Mouse (Mus musculus): ENCODE data around the gene Otub1.

The Otub1 gene

DNA sequence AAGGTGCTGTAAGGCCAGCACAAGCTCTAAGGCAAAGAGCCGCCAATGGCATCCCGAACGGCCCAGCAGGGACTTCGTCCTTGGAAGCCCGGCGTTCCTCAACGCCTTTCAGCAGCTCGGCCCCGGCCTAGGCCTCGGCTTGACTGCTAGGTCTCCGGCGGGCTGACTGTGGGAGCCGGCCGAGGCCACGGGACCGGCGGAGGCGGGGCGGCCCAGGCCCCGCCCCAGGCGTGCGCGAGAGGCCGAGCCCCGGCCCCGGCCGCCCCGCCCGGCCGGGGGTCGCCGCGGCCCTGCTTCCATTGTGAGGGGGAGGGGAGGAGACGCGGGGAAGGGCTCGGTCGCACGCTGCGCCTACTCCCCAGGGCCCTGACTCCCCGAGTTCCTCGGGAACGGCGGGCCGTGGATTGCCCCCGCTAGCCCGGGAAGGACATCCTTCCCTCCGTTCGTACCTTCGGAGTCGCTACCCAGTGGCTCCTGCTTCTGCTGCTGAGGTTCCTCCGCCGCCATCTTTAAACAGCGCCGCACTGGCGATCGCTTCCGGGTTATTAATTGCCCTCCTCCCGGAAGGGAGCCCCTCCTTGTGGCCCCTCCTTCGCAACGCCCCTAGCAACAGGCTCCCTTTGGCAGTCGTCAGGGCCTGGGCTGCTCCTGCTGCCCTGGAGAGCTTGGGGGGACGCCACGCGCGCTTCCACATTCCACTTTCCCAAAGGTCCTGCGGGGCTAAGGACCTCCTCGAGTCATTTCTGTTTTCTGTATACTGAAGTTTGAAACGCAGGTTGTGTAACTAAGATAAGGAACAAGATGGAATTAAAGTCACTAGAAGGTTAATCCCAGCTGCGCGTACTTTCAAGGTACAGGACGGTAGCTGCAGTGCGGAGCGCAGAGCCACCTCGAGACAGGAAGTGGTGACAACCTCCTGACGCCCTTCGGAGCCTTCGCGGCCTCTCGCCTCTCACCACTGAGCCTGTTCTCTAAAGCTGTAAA lies at the start of gene Otub1:
Otub1 (minus strand) TSS at position 564 of the 984 bp plus-strand sequence.
- DNase-seq = peak; percentile 94 to 96

DNA sequence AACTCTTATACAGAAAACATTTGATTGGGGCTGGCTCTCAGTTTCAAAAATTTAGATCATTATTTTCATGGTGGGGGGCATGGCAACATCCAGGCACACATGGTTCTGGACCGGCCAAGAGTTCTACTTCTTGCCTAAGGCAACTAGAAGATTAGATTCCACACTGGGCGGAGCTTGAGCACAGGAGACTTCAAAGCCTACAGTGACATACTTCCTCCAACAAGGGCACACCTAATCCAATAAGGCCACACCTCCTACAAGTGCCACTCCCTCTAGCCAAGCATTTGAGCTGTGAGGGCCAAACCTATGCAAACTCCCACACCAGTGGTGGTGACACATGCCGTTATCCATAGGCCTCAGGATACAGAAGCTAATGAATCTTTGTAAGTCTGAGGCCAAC lies 39.9 kb upstream of the Otub1 start:
- DNase-seq = no peak

DNA sequence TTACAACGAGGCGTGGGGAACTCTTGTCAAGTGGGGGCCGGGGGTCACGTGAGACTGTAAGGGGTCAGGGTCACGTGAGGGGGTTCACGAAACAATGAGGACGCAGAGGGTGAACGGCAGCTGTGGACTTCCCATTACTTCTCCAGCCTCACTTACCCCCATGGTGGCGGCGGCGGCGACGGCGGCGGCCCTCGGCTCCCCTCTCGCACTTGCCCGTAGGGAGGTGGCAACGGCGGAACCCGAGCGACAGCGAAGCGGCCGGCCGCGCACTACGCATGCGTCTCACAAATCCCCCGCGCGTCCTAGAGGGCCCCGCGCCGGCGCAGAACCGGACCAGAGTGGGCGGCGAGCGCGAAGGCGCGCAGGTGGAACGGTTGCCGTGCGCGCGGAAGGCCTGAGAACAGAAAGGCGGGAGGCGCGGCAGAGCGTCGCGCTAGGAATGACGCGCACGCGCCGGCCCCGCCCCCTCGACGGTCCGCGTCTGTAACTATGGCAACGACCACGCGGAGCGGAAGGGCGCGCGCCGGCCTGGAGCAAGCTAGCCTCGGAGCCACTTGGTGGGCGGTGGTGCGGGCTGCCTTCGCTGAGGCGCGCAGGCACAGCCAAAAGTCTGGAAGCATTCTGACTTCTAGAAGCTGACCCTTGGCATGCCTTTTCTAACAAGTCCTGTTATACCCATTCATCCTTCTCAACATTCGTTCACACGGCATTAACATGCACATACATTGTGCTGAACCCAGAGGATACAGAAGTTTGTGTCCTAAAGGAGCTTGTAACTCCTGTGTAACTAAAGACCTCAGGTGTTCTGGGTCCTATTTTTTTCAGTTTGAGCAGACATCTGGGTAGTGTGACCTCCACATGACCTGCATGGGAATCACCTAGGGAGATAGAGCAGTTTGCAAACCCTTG lies 34.9 kb upstream of the Otub1 start, which contains the start of gene Naa40:
Naa40 (minus strand) TSS at position 402 of the 909 bp plus-strand sequence.
- peak; percentile 98 for DNase-seq

DNA sequence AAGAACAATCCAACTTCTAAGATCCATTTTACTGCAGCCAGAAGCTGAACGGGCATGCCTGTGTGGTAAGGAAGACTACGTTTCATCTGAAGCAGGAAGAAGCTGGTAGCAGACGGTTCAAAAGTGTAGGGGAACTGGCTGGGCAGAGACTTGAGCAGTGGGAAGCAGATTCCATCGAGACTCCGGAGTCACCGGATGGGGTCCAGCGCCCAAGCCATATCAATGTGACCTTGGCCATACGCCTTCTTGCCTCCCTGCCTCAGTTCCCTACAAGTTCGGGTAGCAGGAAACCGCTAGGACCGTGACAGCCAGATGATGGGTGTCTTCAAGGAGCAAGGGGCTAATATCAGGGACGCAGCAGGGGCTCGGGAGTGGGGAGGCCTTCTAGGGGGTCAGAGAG lies 34.2 kb upstream of the Otub1 start:
- peak in 1 of 2 experiments; percentile 58 for DNase-seq

DNA sequence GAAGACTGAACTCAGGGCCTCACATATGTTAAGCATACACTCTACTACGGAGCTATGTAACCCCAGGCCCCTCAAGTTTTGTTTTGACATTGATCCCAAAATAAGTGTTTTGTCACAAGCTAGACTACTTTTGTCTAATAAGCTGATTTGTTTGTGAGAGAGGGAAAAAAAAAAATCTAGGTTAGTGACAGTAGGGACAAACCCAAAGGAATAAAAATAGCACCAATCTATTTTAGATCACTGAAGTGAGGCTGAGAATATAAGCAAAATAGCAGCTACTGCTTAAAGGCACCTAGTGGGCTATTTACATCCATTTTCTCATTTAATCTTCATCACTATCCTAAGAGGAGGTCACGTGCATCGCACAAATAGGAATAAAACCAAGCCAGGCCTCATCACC lies 33.5 kb upstream of the Otub1 start:
- no peak for DNase-seq

DNA sequence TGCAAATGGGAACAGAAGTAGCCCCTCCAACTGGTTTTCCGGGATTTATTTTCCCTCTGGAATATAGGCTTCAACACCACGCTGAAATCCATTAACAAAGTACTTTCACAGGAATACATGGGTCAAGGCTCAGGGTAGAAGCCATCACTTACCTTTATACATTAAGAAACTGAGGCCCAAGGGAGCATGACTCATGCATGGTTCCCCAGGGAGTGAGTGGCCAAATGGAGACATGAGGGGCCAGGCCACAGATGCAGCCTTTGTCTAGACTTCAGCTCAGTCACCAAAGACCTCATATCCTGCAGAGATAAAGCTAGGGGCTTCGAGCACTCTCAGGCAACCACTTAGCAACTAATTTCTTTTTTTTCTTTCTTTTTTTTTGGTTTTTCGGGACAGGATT lies 30.6 kb upstream of the Otub1 start:
- no peak for DNase-seq

DNA sequence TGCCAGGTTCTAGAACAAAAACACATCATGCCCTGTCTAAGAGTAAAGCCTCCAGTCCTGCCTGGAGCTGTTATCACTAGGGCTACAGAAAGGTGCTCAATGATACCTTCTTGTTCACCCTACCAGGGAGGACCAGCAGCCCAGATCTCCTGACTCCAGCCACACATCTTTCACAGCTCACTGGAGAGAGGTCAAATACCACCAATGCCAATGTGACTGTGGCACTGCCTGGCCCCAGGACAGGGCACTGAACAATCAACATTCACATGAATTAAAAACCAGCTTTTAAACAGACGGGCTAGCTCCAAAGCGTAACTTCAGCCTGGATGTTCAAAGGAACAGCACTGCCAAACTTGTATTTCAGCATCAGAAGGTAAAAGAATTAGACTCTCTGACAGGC lies 29.9 kb upstream of the Otub1 start:
- no peak for DNase-seq

DNA sequence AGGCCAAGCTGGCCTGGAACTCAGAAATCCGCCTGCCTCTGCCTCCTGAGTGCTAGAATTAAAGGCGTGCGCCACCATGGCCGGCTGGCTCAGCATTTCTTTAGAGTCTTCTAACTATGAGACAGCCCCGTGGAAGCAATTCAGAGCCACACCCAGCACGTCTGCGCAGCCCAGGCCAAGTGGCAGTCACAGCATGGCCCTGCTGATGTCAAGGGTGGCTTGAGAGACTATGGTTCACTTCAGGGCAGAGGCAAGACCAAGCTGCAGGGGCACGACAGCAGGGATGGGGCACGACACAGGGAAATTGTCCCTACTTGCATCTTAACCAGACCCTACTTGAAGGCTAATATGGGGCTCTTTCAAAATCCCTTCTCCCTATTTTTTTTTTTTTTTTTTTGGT lies 29.3 kb upstream of the Otub1 start:
- no peak for DNase-seq

DNA sequence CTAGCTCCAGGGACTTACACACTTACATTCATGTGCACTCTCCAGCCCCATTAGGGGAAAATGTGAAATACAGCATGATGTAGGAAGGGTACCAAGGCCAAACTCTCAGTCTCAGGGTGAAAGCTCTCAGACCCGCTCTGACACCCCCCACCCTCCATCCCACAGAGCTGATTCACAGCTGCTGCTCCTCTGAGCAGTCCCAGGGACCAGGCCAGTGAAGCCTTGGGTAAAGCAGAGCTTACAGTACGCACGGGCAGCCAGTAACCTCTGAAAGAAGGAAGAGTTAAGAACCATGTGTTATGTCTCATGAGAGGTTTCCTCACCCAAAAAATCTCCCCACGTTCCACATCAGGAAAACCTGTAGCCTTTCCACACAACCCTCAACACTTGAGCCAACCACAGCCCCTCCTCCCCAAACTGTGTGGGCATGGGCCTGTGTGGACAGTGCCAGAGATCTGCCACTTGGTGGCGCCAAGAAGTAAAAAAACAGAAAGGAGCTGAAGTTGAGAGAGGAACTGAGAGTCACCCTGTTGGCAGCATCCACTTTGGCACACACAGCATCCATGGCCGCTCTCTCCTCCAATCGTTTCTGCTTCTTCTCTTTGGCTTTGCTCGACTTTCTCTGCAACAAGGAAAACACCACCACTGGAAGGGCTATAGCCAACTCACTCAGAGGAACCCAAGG lies 28.6 kb upstream of the Otub1 start:
- DNase-seq = peak; percentile 93 to 94

DNA sequence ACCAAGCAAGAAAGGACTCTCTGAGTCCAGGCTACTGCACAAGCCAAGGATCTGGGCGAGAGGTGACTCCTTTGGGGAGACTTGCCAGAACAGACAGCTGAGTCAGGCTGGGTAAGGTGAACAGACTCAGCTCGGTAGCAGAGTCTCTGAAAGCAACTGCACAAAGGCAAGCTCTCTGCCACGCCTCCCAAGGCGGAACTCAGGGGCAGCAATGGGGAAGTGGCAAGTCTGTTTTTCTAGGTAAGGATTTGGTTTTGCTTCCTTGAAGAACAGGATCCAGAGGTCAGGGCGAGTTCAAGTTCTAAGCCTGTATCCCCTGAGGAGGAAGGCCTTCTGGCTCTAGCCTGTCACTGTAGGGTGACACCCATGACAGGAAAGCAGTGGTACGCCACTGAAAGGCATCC lies 20.4 kb upstream of the Otub1 start:
- DNase-seq = no peak

DNA sequence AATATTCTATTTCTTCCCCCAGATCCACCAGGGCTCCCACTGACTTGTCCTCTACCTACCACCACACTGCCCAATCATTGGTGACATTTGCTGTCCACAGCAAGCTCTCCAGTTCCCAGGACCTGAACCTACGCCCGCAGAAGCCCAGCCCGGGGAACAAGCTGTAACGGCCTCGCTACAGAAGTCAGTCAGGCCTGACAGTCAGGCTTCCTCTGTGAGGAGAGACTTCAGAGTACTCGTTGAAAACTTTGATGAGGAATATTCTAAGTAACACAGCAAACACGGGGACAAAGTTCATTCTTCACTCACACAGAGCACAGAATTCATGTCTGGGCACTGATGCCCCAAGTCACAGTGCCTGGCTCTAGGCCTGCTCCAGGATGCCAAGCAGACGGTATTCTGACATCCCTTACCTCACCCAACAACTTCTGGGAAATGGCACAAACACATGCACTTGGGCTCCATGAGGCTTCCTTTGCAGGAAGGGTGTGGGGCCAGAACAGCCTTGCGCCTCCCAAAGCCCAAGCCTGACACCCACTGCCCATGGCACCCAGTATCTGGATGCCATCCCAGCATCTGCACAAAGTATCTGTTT lies 19.1 kb upstream of the Otub1 start:
- no peak for DNase-seq

DNA sequence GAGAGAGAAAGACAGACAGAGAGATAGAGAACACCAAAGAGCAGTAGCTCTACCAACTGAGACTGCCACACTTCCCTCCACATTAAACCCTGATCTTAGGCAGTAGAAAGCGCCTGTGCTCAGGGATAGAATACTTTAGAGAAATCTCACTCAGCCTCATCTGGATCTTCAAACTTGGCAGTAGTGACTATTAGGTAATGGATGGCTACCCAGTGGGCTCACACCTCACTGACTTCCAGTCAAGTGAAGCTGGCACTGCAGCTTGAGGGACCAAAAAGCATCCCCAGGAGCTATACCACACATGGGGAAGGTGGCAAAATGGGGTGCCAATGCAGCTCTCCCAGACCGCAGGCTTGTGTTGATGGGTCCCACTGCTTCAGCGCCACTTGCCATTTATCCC lies 18.1 kb upstream of the Otub1 start:
- no peak for DNase-seq

DNA sequence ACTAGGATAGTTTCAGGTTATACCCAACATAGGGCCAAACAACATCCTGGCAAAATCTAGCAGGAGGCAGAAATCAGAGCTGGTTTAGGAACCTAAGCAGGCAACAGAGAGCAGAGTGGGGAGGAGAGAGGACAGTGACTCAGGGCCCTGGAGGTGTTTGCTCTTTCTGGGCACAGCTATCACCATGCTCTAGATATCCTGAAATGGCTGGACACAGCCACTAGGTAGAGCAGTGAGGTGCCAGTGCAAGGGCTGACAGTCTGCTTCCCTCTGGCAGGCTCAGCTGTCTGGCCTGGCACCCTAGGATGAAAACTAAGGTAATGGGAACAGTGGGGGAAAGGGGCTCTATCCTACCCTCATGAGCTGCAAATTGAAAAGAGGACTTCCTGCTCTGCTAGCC lies 17.4 kb upstream of the Otub1 start:
- no peak for DNase-seq

DNA sequence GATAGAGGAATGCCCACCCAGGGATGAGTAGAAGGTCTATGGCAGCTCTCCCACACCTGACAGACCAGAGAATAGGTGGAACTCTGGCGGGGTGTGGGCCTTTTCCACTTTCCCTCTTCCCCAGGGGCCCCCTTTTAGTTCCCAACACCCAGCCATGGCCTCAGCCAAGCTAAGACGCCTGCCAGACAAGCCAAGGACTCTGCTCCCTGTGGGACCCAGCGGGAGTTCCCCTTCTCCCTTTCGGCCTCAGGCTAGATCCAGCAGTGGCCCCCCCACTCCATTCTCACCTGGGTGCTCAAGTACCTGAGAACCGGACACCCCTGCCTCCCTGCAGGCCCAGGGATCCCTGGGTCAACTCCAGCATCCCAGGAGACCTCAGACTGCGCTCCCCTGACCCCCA lies 16.1 kb upstream of the Otub1 start:
- no peak for DNase-seq

DNA sequence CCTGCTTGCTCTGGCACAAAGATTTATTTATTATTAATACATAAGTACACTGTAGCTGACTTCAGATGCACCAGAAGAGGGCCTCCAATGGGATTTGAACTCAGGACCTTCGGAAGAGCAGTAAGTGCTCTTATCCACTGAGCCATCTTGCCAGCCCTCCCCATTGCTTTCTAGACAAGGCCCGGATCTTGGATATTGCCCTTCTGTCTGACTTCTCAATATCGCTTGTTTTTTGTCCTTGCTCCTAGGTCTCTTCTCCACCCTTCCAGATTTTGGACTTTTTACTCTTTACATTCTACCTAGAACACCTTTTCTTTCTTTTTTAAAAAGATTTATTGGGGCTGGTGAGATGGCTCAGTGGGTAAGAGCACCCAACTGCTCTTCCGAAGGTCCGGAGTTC lies 12.6 kb upstream of the Otub1 start:
- no peak for DNase-seq

DNA sequence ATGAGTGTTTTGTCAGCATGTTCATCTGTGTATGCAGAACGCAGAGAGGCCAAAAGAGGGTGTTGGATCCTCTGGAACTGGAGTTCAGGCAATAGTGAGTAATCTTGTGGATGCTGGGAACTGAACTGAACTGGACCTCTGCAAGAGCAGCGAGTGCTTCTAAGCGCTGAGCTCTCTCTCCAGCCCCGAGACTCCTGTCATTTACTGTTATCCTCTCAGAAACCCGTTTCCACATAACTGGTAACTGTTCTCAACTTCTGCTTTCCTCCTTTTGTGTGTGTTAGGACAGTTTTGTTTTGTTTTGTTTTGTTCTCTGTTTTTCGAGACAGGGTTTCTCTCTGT lies 11.8 kb upstream of the Otub1 start:
- DNase-seq = no peak

DNA sequence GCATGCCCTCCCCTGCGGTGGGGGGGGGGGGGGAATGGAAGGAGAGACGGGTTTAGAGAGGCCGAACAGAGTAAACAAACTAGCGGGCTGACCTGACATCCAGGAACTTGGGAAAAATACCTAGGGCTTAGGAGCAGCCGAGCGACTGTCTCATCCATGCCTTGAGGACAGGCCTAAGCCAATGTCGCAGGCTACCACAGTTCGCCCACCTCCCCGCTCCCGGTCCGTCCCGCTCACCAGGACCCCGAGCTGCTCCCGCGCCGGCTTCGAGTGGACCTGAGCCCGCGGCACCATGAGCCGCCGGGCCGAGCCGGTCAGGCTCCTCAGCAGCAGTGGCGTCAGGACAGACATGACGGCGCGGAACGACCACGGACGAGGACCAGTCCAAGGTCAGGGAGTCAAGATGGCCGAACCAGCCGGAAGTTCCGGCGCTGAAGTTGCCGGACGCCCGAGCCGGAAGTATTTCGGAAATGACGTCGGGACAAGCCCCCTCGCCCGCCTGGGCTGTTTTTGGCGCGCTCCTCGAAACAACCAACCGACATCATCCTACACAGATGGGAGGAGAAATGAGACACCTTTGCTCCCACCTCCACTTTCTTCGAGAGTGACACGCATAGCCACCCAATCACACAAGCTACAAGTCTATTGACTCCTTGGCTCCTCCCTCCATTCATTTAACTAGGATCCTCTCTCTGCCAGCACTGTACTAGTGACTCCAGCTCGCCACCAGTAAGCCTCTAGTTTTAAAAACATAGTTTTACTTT lies 11.2 kb upstream of the Otub1 start, which contains the start of gene Cox8a:
Cox8a (minus strand) TSS at position 455 of the 764 bp plus-strand sequence.
- peak; percentile 98 for DNase-seq

DNA sequence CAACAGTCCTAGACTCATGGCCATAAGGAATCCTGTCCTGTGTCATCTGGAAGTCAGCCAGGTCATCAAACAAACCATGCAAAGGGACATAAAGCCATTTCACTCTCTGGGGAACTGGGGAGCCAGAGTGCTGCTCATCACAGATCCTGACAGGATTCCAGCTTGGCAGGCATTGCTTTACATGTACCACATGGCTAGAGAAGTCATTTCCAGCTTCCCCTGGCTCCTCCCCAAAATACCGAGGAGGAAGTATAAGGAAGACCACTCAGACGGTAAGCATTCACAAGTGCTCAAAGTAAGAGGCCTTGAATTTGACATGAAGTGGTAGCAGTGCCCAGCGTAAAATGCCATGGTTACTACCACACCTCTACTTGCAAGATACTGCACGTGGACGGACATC lies 8.4 kb upstream of the Otub1 start:
- peak; percentile 79 to 80 for DNase-seq

DNA sequence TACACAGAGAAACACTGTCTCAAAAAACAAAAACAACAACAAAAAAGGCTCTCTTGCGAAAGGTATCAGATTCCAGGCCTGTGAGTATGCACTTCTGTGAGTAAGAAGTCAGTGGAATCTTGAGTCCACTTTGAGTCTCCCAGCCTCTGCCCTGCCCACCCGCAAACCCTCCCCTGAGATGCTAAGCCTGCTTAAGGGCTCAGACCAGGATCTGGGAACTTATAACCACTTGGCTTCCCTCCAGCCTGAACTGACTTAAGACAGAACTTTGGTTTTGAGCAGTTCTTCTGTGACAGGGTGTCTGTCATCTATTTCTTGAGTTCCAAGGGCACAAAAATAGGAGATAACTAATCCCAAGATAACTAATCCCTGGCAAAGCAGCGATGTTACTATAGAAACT lies 6.9 kb upstream of the Otub1 start:
- DNase-seq = no peak

DNA sequence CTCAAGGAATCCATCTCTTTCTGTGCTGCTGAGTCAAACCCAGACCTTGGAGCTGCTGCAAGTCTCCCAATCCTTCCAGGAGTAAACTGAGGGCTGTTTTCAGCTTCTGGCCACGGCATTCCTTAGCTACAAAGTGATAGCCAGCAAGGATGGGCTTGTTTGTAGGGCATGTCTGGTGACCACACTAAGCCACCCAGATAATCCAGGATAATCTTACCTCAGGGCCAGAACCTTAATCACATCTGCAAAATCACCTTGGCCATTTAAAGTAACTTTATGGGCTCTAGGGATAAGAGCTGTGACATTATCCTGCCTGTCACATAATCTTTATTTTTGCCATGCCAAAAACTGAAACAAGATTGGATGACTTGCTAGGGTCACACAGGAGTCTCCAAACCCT lies 6.1 kb upstream of the Otub1 start:
- no peak for DNase-seq

DNA sequence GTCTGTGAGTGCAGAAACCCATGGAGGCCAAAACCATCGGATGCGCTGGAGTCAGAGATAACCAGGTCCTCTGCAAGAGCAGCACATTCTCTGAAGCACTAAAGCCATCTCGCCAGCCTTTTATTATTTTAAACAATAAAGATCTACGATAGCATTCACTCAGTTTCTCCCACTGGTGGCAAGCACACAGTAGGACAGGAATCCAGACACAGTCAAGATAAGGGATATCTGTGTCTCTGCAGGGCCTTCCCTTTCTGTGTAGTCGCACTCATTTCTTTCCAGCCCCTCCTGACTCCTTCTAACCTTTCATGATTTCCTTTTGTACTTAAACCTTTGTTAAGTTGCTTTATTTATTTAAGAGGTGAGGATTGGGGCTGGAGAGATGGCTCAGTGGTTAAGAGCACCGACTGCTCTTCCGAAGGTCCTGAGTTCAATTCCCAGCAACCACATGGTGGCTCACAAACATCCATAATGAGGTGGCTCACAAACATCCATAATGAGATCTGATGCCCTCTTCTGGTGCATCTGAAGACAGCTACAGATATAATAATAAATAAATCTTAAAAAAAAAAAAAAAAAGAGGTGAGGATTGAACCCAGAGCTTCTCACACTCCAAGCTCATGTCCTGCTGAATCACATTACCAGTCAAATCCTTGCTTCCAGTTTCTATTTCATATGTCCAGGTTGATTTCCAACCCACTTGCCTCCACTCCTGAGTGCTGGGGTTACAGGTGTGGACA lies 4.0 kb upstream of the Otub1 start:
- no peak for DNase-seq

Data from cerebellum, postnatal 10 days (tissue).